Mouse (Mus musculus): ENCODE data around the gene Doc2a. TPM values are rescaled to one million over a fixed set of nuclear protein-coding genes. Genes with fewer than 3 reads are reported as not detected.

Doc2a gene
- polyA plus RNA-seq, 1 experiment, result not detected

DNA sequence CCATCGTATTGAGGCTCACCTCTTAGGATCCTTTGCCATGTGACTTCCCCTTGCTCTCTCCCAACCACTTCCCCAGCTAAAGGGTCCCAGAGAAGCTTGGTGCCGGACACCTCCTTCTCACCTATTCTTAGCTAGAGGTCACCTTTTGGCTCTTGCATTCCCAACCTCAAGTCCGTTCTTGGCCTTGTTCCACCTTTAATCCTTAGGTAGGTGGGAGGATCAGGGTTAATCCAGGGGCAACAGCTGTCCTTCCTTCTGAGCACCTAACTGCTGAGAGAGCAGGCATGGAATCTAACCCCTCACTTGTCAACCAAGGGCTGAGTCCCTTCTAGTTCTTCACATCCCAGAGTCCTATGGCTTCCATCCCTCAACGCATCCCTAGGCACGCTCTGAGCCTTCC, 21.3 kb upstream of the Doc2a start:
- H3K4me2 ChIP-seq (ENCODE audit: low read depth), result no peak overlapping the region
- H3K79me2 ChIP-seq (ENCODE audit: control insufficient read depth, insufficient read depth), result no peaks in the 10 kb centered on the region
- H3K4me3 ChIP-seq, result no peak overlapping the region
- H3ac ChIP-seq (ENCODE audit: control insufficient read depth, insufficient read length), result no peak overlapping the region
- TF ChIP-seq USF1 (IDR thresholded peaks at IDR 0.05; ENCODE audit: low read depth), result no peak
- TF ChIP-seq TCF3 (IDR thresholded peaks at IDR 0.05; ENCODE audit: insufficient read length, low read depth), result no peak
- TF ChIP-seq POLR2AphosphoS2 (IDR thresholded peaks at IDR 0.05; ENCODE audit: insufficient read length, low read depth), result no peak
- no peaks in the 10 kb centered on the region for H3K36me3 ChIP-seq (ENCODE audit: control insufficient read depth, insufficient read depth)
- H3K27me3 ChIP-seq (ENCODE audit: control insufficient read depth, insufficient read depth, insufficient read length), result peaks cover 77% of the 10 kb centered on the region

DNA sequence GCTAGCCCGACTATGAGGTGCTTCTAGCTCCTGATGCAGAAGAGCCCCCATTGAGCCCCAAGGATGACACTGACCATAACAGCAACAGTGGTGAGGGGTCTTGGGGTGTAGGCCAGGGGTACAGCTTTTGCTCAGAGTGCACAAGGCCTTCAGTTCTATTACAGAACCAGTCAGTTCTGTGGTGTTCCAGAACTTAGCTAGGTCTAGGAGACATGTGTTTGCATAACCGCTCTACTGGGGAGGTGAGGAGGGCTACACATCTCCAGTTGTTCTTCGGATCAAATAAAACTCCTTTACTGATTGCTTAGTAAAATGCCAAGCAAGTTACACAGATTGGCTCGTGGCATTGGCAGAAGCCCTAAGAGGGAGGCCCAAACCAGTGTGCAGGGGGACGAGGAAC, 15.7 kb upstream of the Doc2a start, which contains the start of gene 4930451I11Rik:
4930451I11Rik (minus strand) TSS at position 101 of the 400 bp plus-strand sequence.
- TF ChIP-seq REST (IDR thresholded peaks at IDR 0.05; ENCODE audit: insufficient read depth, insufficient read length), result no peak
- no peak for TF ChIP-seq USF1 (IDR thresholded peaks at IDR 0.05; ENCODE audit: low read depth)
- no peak for TF ChIP-seq TCF12 (IDR thresholded peaks at IDR 0.05; ENCODE audit: insufficient read depth, poor library complexity, severe bottlenecking)
- no peak for TF ChIP-seq MYOG (IDR thresholded peaks at IDR 0.05; ENCODE audit: control insufficient read depth in 1 of 3, insufficient read depth in 1 of 3, insufficient read length in 2 of 3, low read depth in 2 of 3)
- TF ChIP-seq E2F4 (IDR thresholded peaks at IDR 0.05; ENCODE audit: insufficient read depth), result no peak
- TF ChIP-seq POLR2AphosphoS2 (IDR thresholded peaks at IDR 0.05; ENCODE audit: insufficient read length, low read depth), result no peak
- TF ChIP-seq TCF3 (IDR thresholded peaks at IDR 0.05; ENCODE audit: insufficient read length, low read depth), result no peak
- no peak for TF ChIP-seq SRF (IDR thresholded peaks at IDR 0.05; ENCODE audit: control insufficient read depth, insufficient read length, low read depth)
- no peak for TF ChIP-seq POLR2A (IDR thresholded peaks at IDR 0.05; ENCODE audit: insufficient read length, low read depth)
- TF ChIP-seq MAX (IDR thresholded peaks at IDR 0.05; ENCODE audit: low read depth), result no peak
- no peak within 1 kb of the TSS for H3ac ChIP-seq (ENCODE audit: control insufficient read depth, insufficient read length)

DNA sequence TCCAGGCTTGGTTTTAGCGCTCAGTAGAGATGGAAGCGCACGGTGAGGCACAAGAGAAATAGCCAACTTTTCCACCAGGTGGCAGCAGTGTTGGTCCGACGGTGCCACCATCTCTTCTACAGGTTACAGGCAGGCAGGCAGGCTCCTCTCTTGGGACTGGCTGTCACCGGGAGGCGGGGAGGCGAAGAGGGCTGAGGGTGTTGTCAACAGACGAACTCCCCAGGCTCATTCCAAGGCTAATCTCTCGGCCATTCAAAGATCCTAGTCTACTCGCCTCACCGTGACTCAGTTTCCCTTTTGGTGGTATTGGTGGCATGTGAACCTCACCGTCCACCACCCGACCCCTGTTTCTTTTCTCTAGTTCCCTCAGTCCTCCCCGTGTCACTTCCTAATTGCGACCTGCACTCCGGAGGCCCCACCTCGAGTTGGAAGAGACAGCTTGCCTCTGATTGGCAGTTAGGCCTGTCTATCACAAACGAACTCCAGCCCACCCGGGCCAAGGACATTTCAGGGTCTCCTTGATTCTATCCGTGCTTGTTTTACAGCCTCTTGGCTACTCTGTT, 15.1 kb upstream of the Doc2a start:
- H3K27me3 ChIP-seq (ENCODE audit: control insufficient read depth, insufficient read depth, insufficient read length), result peaks cover 70% of the 10 kb centered on the region
- TF ChIP-seq USF1 (IDR thresholded peaks at IDR 0.05; ENCODE audit: low read depth), result no peak
- no peak for TF ChIP-seq MYOD1 (IDR thresholded peaks at IDR 0.05; ENCODE audit: control insufficient read depth in 1 of 3, insufficient read length in 2 of 3, low read depth in 2 of 3)
- no peak for TF ChIP-seq CEBPB (IDR thresholded peaks at IDR 0.05; ENCODE audit: insufficient read depth, poor library complexity, severe bottlenecking)
- H3ac ChIP-seq (ENCODE audit: control insufficient read depth, insufficient read length), result no peak overlapping the region
- no peaks in the 10 kb centered on the region for H3K79me2 ChIP-seq (ENCODE audit: control insufficient read depth, insufficient read depth)
- H3K4me2 ChIP-seq (ENCODE audit: low read depth), result no peak overlapping the region
- H3K36me3 ChIP-seq (ENCODE audit: control insufficient read depth, insufficient read depth), result no peaks in the 10 kb centered on the region
- no peak overlapping the region for H3K4me3 ChIP-seq

More for the DNA sequence above, 15.7 kb upstream of the Doc2a start, which contains the start of gene 4930451I11Rik:
- no peak within 1 kb of the TSS for H3K4me2 ChIP-seq (ENCODE audit: low read depth)
- H3K79me2 ChIP-seq (ENCODE audit: control insufficient read depth, insufficient read depth), result no peaks in the 10 kb centered on the region
- H3K4me3 ChIP-seq, result no peak within 1 kb of the TSS
- no peaks in the 10 kb centered on the region for H3K36me3 ChIP-seq (ENCODE audit: control insufficient read depth, insufficient read depth)
- peaks cover 70% of the 10 kb centered on the region for H3K27me3 ChIP-seq (ENCODE audit: control insufficient read depth, insufficient read depth, insufficient read length)

DNA sequence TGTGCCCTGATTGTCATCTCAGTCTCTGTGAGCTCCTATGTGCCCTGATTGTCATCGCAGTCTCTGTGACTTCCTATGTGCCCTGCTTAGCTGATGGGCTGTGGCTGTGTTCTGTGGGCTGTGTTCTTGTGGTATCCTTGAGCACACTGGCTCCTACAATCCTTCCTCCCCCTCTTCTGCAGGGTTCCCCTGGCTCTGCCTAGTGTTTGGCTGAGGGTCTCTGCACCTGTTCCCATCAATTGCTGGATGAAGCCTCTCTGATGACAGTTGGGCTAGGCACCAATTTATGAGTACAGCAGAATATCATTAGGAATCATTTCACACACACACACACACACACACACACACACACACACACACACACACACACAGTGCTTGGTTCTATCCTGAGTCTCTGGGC, 13.9 kb upstream of the Doc2a start:
- TF ChIP-seq MYOD1 (IDR thresholded peaks at IDR 0.05; ENCODE audit: control insufficient read depth in 1 of 3, insufficient read length in 2 of 3, low read depth in 2 of 3) (peak in 1 of 3 experiments; percentile 36), POLR2AphosphoS2 (IDR thresholded peaks at IDR 0.05; ENCODE audit: insufficient read length, low read depth) (no peak)
- Histone ChIP-seq H3ac (ENCODE audit: control insufficient read depth, insufficient read length) (no peak overlapping the region), H3K27me3 (ENCODE audit: control insufficient read depth, insufficient read depth, insufficient read length) (peaks cover 63% of the 10 kb centered on the region), H3K4me3 (no peak overlapping the region), H3K79me2 (ENCODE audit: control insufficient read depth, insufficient read depth) (no peaks in the 10 kb centered on the region), H3K4me2 (ENCODE audit: low read depth) (no peak overlapping the region), H3K36me3 (ENCODE audit: control insufficient read depth, insufficient read depth) (no peaks in the 10 kb centered on the region)

DNA sequence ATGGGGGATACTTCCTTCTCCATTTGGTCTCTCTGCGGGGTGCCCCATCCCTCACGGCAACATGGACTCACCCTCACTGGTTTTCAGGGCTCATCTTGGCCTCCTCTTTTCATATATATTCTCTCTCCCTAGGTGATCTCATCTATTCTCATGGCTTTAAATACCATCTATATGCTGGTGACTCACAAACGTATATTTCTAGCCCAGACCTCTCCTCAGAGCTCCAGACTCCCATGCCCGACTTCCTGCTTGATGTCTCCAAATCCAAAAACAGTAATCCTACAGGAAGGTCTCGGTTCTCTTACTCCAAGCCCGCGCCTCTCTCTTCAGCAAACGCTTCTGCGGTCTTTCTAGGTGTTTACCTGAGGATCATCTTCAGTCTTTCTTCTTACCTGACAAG, 3.9 kb upstream of the Doc2a start:
- Histone ChIP-seq H3ac (ENCODE audit: control insufficient read depth, insufficient read length) (no peak overlapping the region), H3K36me3 (ENCODE audit: control insufficient read depth, insufficient read depth) (no peaks in the 10 kb centered on the region), H3K79me2 (ENCODE audit: control insufficient read depth, insufficient read depth) (no peaks in the 10 kb centered on the region), H3K27me3 (ENCODE audit: control insufficient read depth, insufficient read depth, insufficient read length) (peaks cover 41% of the 10 kb centered on the region), H3K4me3 (no peak overlapping the region), H3K4me2 (ENCODE audit: low read depth) (no peak overlapping the region)
- TF ChIP-seq CEBPB (IDR thresholded peaks at IDR 0.05; ENCODE audit: insufficient read depth, poor library complexity, severe bottlenecking) (no peak), POLR2A (IDR thresholded peaks at IDR 0.05; ENCODE audit: insufficient read length, low read depth) (no peak), E2F4 (IDR thresholded peaks at IDR 0.05; ENCODE audit: insufficient read depth) (no peak), MYOG (IDR thresholded peaks at IDR 0.05; ENCODE audit: control insufficient read depth in 1 of 3, insufficient read depth in 1 of 3, insufficient read length in 2 of 3, low read depth in 2 of 3) (no peak), TCF12 (IDR thresholded peaks at IDR 0.05; ENCODE audit: insufficient read depth, poor library complexity, severe bottlenecking) (no peak), REST (IDR thresholded peaks at IDR 0.05; ENCODE audit: insufficient read depth, insufficient read length) (no peak), MYOD1 (IDR thresholded peaks at IDR 0.05; ENCODE audit: control insufficient read depth in 1 of 3, insufficient read length in 2 of 3, low read depth in 2 of 3) (no peak), MAX (IDR thresholded peaks at IDR 0.05; ENCODE audit: low read depth) (no peak), TCF3 (IDR thresholded peaks at IDR 0.05; ENCODE audit: insufficient read length, low read depth) (no peak), SRF (IDR thresholded peaks at IDR 0.05; ENCODE audit: control insufficient read depth, insufficient read length, low read depth) (no peak), POLR2AphosphoS2 (IDR thresholded peaks at IDR 0.05; ENCODE audit: insufficient read length, low read depth) (no peak), USF1 (IDR thresholded peaks at IDR 0.05; ENCODE audit: low read depth) (no peak)

Data from myocyte (in vitro differentiated cells).